Mouse (Mus musculus) liver, embryonic 14.5 days (tissue): ENCODE measurements around the gene Arhgef16.

ENCODE experiments used
- CTCF ChIP-seq: IDR thresholded peaks from 2 replicates; pipeline ENCODE4 v1.5.1; 2016; ENCODE audit warnings: antibody characterized with exemption, low read depth, control low read depth
- EP300 ChIP-seq: IDR thresholded peaks from 2 replicates; pipeline ENCODE4 v1.6.1; 2016; ENCODE audit warnings: antibody characterized with exemption, low read depth

- TF ChIP-seq CTCF (no peak), EP300 (no peak)
Observed at GRCm38 (mm10) chr4:154297761-154298160, 3.7 kb downstream of the Arhgef16 start.
